Mouse (Mus musculus) lung, adult 18-20 months (tissue): Measurements from ENCODE around the gene Msx1.

ENCODE experiments used
- DNase-seq, 2 experiments: peaks; one replicate each; pipeline ENCODE4 v3.0.0; 2022; ENCODE audit warnings: mixed read lengths in 2 of 2

The Msx1 gene

GRCm38 (mm10) chr5:37784847-37785391, 39.5 kb downstream of the Msx1 start:
- DNase-seq: no peak

- no peak for DNase-seq
These were observed 41.1 kb downstream of the Msx1 start for GRCm38 (mm10) chr5:37783306-37783705.

GRCm38 (mm10) chr5:37775681-37776080, 48.7 kb downstream of the Msx1 start:
- no peak for DNase-seq

- DNase-seq: no peak
These were observed 50.4 kb downstream of the Msx1 start for GRCm38 (mm10) chr5:37774011-37774410.

- DNase-seq: no peak
These were observed 53.5 kb downstream of the Msx1 start for GRCm38 (mm10) chr5:37770870-37771269.
